Comparison of ENCODE assay signal across 8 mouse cellular contexts in genomic region chr2:119019131-119019530, GRCm38 (mm10). TPM values are rescaled to one million over a fixed set of nuclear protein-coding genes. Genes with fewer than 3 reads are reported as not detected.
DNase-seq lines count a peak whose midpoint lies in the region; ATAC-seq lines count a peak whose summit lies in the region.

No protein-coding gene starts in this region.

- 12% methylated on average over 5 of the region's 5 CpGs for WGBS in embryonic facial prominence, embryonic 11.5 days
- WGBS in hindbrain, embryonic 14.5 days = 14% methylated on average over 5 of the region's 5 CpGs
- 3% methylated on average over 5 of the region's 5 CpGs for WGBS in neural tube, embryonic 12.5 days
- WGBS in liver, embryonic 12.5 days (ENCODE audit: insufficient replicate concordance) = 46% methylated on average over 5 of the region's 5 CpGs

- no peak overlapping the region; the same call in 1 of the 2 replicates for H3K4me3 ChIP-seq in embryonic facial prominence, embryonic 11.5 days (ENCODE audit: low read depth, low read length)
- no peak overlapping the region for H3K4me3 ChIP-seq in hindbrain, embryonic 14.5 days (replicated peaks; ENCODE audit: low read length)
- no peak overlapping the region for H3K4me3 ChIP-seq in neural tube, embryonic 12.5 days
- H3K4me3 ChIP-seq in liver, embryonic 12.5 days = no peak overlapping the region

- no peak overlapping the region for H3K27ac ChIP-seq in embryonic facial prominence, embryonic 11.5 days (replicated peaks; ENCODE audit: low read depth, low read length)
- H3K27ac ChIP-seq in hindbrain, embryonic 14.5 days = peak overlapping the region; percentile 77
- H3K27ac ChIP-seq in neural tube, embryonic 12.5 days = peak overlapping the region; percentile 33; the same call in 1 of the 2 replicates
- no peak overlapping the region for H3K27ac ChIP-seq in liver, embryonic 12.5 days

- intact Hi-C loops in left cerebral cortex, postnatal 4 days (cut with DNase I) = no loop called here

- H3K4me1 ChIP-seq in embryonic facial prominence, embryonic 11.5 days (ENCODE audit: control insufficient read depth, insufficient read depth, low read length) = no peaks in the 10 kb centered on the region; the same call in none of the 2 replicates
- H3K4me1 ChIP-seq in hindbrain, embryonic 14.5 days (replicated peaks; ENCODE audit: control insufficient read depth, insufficient read depth, low read length) = peaks cover 9% of the 10 kb centered on the region
- peaks cover 13% of the 10 kb centered on the region for H3K4me1 ChIP-seq in neural tube, embryonic 12.5 days
- peaks cover 27% of the 10 kb centered on the region for H3K4me1 ChIP-seq in liver, embryonic 12.5 days

- no peaks in the 10 kb centered on the region; the same call in 1 of the 2 replicates for H3K36me3 ChIP-seq in embryonic facial prominence, embryonic 11.5 days (replicated peaks; ENCODE audit: control insufficient read depth, insufficient read depth, low read depth, low read length)
- peaks cover 41% of the 10 kb centered on the region for H3K36me3 ChIP-seq in hindbrain, embryonic 14.5 days (replicated peaks; ENCODE audit: control insufficient read depth, insufficient read depth)
- H3K36me3 ChIP-seq in neural tube, embryonic 12.5 days = peaks cover 30% of the 10 kb centered on the region
- H3K36me3 ChIP-seq in liver, embryonic 12.5 days = peaks cover 68% of the 10 kb centered on the region

- no peak overlapping the region; the same call in 1 of the 2 replicates for H3K4me2 ChIP-seq in embryonic facial prominence, embryonic 11.5 days (ENCODE audit: low read depth, low read length)
- peak overlapping the region; percentile 34 for H3K4me2 ChIP-seq in hindbrain, embryonic 14.5 days (replicated peaks)
- H3K4me2 ChIP-seq in neural tube, embryonic 12.5 days (replicated peaks) = peak overlapping the region; percentile 43
- no peak overlapping the region for H3K4me2 ChIP-seq in liver, embryonic 12.5 days

- H3K9me3 ChIP-seq in embryonic facial prominence, embryonic 11.5 days (replicated peaks; ENCODE audit: control insufficient read depth, low read length) = no peaks in the 10 kb centered on the region
- H3K9me3 ChIP-seq in hindbrain, embryonic 14.5 days (ENCODE audit: control insufficient read depth, low read length) = peaks cover 2% of the 10 kb centered on the region; the same call in 1 of the 2 replicates
- H3K9me3 ChIP-seq in neural tube, embryonic 12.5 days = no peaks in the 10 kb centered on the region
- peaks cover 5% of the 10 kb centered on the region for H3K9me3 ChIP-seq in liver, embryonic 12.5 days (replicated peaks)

- H3K9ac ChIP-seq in embryonic facial prominence, embryonic 11.5 days (replicated peaks; ENCODE audit: low read length) = no peak overlapping the region
- peak overlapping the region; percentile 25; the same call in 1 of the 2 replicates for H3K9ac ChIP-seq in hindbrain, embryonic 14.5 days
- H3K9ac ChIP-seq in neural tube, embryonic 12.5 days = no peak overlapping the region
- no peak overlapping the region for H3K9ac ChIP-seq in liver, embryonic 12.5 days

- ATAC-seq in embryonic facial prominence, embryonic 11.5 days (replicated peaks; ENCODE audit: insufficient number of reproducible peaks, low FRiP score, low TSS enrichment, low read depth) = peak; percentile 59; the same call in 1 of the 2 replicates
- peak; percentile 73; the same call in 1 of the 2 replicates for ATAC-seq in hindbrain, embryonic 14.5 days (ENCODE audit: low FRiP score)
- ATAC-seq in neural tube, embryonic 12.5 days (ENCODE audit: low FRiP score, low read depth) = peak; percentile 76
- ATAC-seq in liver, embryonic 12.5 days = no peak

- peak; percentile 58 for DNase-seq in left cerebral cortex, postnatal 4 days
- no peak for DNase-seq in left cerebral cortex, adult 11 months (ENCODE audit: low spot score)
- peak; percentile 19 for DNase-seq in embryonic facial prominence, embryonic 11.5 days (ENCODE audit: low spot score)
- DNase-seq in hindbrain, embryonic 14.5 days (ENCODE audit: low spot score) = peak; percentile 60
- DNase-seq in right cerebral cortex, adult 2 months (ENCODE audit: low spot score in 2 of 2) = no peak
- DNase-seq in layer of hippocampus, adult 8-10 months (ENCODE audit: low spot score in 2 of 2) = no peak

- no peaks in the 10 kb centered on the region for H3K27me3 ChIP-seq in embryonic facial prominence, embryonic 11.5 days (ENCODE audit: control insufficient read depth, insufficient read depth, low read length)
- H3K27me3 ChIP-seq in hindbrain, embryonic 14.5 days (ENCODE audit: control insufficient read depth, insufficient read depth, low read length) = no peaks in the 10 kb centered on the region
- no peaks in the 10 kb centered on the region for H3K27me3 ChIP-seq in neural tube, embryonic 12.5 days (replicated peaks)
- H3K27me3 ChIP-seq in liver, embryonic 12.5 days (replicated peaks) = no peaks in the 10 kb centered on the region

RNA-seq across cellular contexts. Expression of gene Ccdc32, which starts 10.1 kb away (rescaled TPM):
- total RNA-seq in left cerebral cortex, postnatal 4 days (2021) = 10 to 100 TPM; 41.6 to 43.4 TPM
- 22.6 and 26.4 TPM in 2 replicates for polyA plus RNA-seq in embryonic facial prominence, embryonic 11.5 days (2014; fragmentation: Nextera tagmentation; extraction: Ambion mirVana)
- 36.0 and 36.5 TPM in 2 replicates for polyA plus RNA-seq in hindbrain, embryonic 14.5 days (2014; fragmentation: Nextera tagmentation; extraction: Ambion mirVana)
- polyA plus RNA-seq in neural tube, embryonic 12.5 days (2016; fragmentation: Nextera tagmentation; extraction: Ambion mirVana) = 28.0 and 28.8 TPM in 2 replicates
- polyA plus RNA-seq in liver, embryonic 12.5 days (2016; fragmentation: Nextera tagmentation; extraction: Ambion mirVana) = 17.5 and 19.2 TPM in 2 replicates
- 10 to 100 TPM; 45.3 to 60.6 (median 53.9) TPM for total RNA-seq in layer of hippocampus, adult 8-10 months (2022)

RNA-seq across cellular contexts. Expression of gene Rpusd2, which starts 15.5 kb away (rescaled TPM):
- total RNA-seq in left cerebral cortex, postnatal 4 days (2021) = 1 to 10 TPM; 8.2 to 8.5 TPM
- 4.7 and 6.2 TPM in 2 replicates for polyA plus RNA-seq in embryonic facial prominence, embryonic 11.5 days (2014; fragmentation: Nextera tagmentation; extraction: Ambion mirVana)
- 3.6 and 3.9 TPM in 2 replicates for polyA plus RNA-seq in hindbrain, embryonic 14.5 days (2014; fragmentation: Nextera tagmentation; extraction: Ambion mirVana)
- polyA plus RNA-seq in neural tube, embryonic 12.5 days (2016; fragmentation: Nextera tagmentation; extraction: Ambion mirVana) = 6.6 TPM in 2 replicates
- polyA plus RNA-seq in liver, embryonic 12.5 days (2016; fragmentation: Nextera tagmentation; extraction: Ambion mirVana) = 5.9 and 6.5 TPM in 2 replicates
- 1 to 10 TPM; 7.4 to 9.4 (median 9.0) TPM for total RNA-seq in layer of hippocampus, adult 8-10 months (2022)

RNA-seq across cellular contexts. Expression of gene Knl1, which starts 27.8 kb away (rescaled TPM):
- total RNA-seq in left cerebral cortex, postnatal 4 days (2021) = 1 to 10 TPM; 3.3 to 3.4 TPM
- polyA plus RNA-seq in embryonic facial prominence, embryonic 11.5 days (2014; fragmentation: Nextera tagmentation; extraction: Ambion mirVana) = 40.8 and 43.2 TPM in 2 replicates
- polyA plus RNA-seq in hindbrain, embryonic 14.5 days (2014; fragmentation: Nextera tagmentation; extraction: Ambion mirVana) = 6.6 and 8.3 TPM in 2 replicates
- 37.6 and 38.1 TPM in 2 replicates for polyA plus RNA-seq in neural tube, embryonic 12.5 days (2016; fragmentation: Nextera tagmentation; extraction: Ambion mirVana)
- polyA plus RNA-seq in liver, embryonic 12.5 days (2016; fragmentation: Nextera tagmentation; extraction: Ambion mirVana) = 72.9 and 78.2 TPM in 2 replicates
- total RNA-seq in layer of hippocampus, adult 8-10 months (2022) = under 1 TPM in 3 of 4 experiments, not detected in 1; 0.14 to 0.48 (median 0.29) TPM

Comparison
In these comparisons a context has a peak if more than half of its experiments do, and no peak if none do; other contexts are left out.
1. DNase-seq: peak in left cerebral cortex, postnatal 4 days (single experiment), embryonic facial prominence, embryonic 11.5 days (single experiment) and hindbrain, embryonic 14.5 days (single experiment); none in left cerebral cortex, adult 11 months (single experiment), right cerebral cortex, adult 2 months (0 of 2) and layer of hippocampus, adult 8-10 months (0 of 2).
2. H3K27ac ChIP-seq: peak in hindbrain, embryonic 14.5 days (single experiment) and neural tube, embryonic 12.5 days (single experiment); none in embryonic facial prominence, embryonic 11.5 days (single experiment) and liver, embryonic 12.5 days (single experiment).
3. H3K4me2 ChIP-seq: peak in hindbrain, embryonic 14.5 days (single experiment) and neural tube, embryonic 12.5 days (single experiment); none in embryonic facial prominence, embryonic 11.5 days (single experiment) and liver, embryonic 12.5 days (single experiment).